Mouse (Mus musculus): ENCODE data around the gene Dapk2. TPM values are rescaled to one million over a fixed set of nuclear protein-coding genes. Genes with fewer than 3 reads are reported as not detected.
A peak's percentile ranks its signal among the peaks of the same experiment; 100 is the strongest.

Dapk2 gene
- polyA plus RNA-seq, 1 experiment = 0.30 TPM

DNA sequence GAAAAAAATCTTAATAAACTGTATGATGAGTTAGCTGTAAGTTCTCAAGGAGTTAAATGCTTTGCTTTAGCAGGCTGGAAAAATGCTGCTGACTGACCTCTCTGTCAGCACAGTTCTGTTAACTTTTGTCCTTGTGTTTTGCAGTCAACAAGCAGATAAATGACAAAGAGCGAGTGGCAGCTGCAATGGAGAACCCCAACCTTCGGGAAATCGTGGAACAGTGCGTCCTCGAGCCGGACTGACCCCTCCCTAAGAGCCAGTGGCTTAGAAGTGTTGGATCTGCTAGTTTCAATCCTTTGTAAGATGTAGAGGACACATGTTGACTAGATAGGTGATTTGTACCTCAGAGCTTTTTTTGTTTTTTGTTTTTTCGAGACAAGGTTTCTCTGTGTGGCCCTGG is 19.8 kb upstream of the Dapk2 start:
- Histone ChIP-seq H3K4me3 (ENCODE audit: insufficient read depth, low read length) (no peak overlapping the region), H3K27ac (ENCODE audit: insufficient read depth, low read length) (no peak overlapping the region), H3K4me1 (ENCODE audit: control insufficient read depth, insufficient read depth, low read length) (no peaks in the 10 kb centered on the region)
- TF ChIP-seq POLR2A (IDR thresholded peaks at IDR 0.05; ENCODE audit: low read depth, low read length) (no peak), CTCF (IDR thresholded peaks at IDR 0.05; ENCODE audit: borderline replicate concordance, insufficient read depth, low read length) (no peak)

DNA sequence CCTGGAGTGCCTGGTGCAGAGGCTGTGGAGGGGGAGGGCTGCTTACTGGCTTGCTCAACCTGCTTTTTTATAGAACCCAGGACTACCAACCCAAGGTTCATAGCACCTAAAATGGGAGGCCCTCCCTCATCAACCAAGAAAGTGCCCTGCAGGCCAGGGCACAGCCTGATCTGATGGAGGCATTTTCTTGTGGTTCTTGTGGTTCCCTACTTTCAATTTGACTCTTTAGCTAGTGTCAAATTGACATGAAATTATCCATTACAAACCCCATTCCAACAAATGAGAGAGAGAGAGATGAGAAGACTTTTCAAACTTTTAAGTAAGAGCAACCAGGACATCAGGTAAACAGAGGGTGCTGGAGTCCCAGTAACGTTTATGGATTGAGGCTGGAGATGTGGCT is 15.8 kb upstream of the Dapk2 start:
- H3K4me3 ChIP-seq (ENCODE audit: insufficient read depth, low read length) = no peak overlapping the region
- no peaks in the 10 kb centered on the region for H3K4me1 ChIP-seq (ENCODE audit: control insufficient read depth, insufficient read depth, low read length)
- H3K27ac ChIP-seq (ENCODE audit: insufficient read depth, low read length) = no peak overlapping the region
- TF ChIP-seq CTCF (IDR thresholded peaks at IDR 0.05; ENCODE audit: borderline replicate concordance, insufficient read depth, low read length) (no peak), POLR2A (IDR thresholded peaks at IDR 0.05; ENCODE audit: low read depth, low read length) (no peak)

DNA sequence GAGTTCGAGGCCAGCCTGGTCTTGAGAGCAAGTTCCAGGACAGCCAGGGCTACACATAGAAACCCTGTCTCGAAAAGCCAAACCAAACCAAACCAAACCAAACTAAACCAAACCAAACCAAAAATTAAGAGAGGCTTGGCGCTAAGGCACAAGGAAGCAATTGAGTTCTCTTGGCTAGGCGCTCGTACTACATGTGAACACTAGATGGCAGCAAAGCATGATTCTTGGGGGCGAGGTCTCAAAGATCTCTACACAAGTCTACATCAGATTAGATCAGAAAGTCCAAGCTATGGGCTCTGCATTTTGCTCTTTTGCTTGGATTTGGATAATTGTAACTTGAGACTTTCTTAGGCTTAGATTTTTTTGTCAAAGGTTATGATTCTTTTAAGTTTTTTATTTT is 13.8 kb upstream of the Dapk2 start:
- Histone ChIP-seq H3K4me1 (ENCODE audit: control insufficient read depth, insufficient read depth, low read length) (no peaks in the 10 kb centered on the region), H3K27ac (ENCODE audit: insufficient read depth, low read length) (no peak overlapping the region), H3K4me3 (ENCODE audit: insufficient read depth, low read length) (no peak overlapping the region)
- peak; percentile 20; the same call in 1 of the 2 replicates for TF ChIP-seq CTCF (IDR thresholded peaks at IDR 0.05; ENCODE audit: borderline replicate concordance, insufficient read depth, low read length)
- TF ChIP-seq POLR2A (IDR thresholded peaks at IDR 0.05; ENCODE audit: low read depth, low read length) = no peak

DNA sequence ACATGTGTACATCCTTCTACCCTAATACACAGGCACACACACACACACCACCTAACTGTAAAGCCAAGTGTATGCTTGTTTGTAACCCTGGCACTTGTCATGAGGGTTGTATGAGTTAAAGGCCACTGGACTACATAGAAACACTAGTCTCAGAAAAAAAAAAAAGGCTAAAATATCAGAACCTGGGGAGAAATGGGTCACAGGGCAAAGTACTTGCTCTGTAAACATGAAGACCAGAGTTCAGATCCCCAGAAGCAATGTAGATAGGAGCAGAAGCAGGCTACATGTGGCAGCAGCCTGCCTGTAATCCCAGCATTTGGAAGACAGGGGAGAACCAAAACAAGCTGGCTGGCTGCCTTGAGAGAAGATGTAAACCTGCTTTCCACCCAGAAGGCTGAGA is 11.9 kb upstream of the Dapk2 start:
- Histone ChIP-seq H3K4me3 (ENCODE audit: insufficient read depth, low read length) (no peak overlapping the region), H3K27ac (ENCODE audit: insufficient read depth, low read length) (no peak overlapping the region), H3K4me1 (ENCODE audit: control insufficient read depth, insufficient read depth, low read length) (no peaks in the 10 kb centered on the region)
- no peak for TF ChIP-seq CTCF (IDR thresholded peaks at IDR 0.05; ENCODE audit: borderline replicate concordance, insufficient read depth, low read length)
- TF ChIP-seq POLR2A (IDR thresholded peaks at IDR 0.05; ENCODE audit: low read depth, low read length) = no peak

DNA sequence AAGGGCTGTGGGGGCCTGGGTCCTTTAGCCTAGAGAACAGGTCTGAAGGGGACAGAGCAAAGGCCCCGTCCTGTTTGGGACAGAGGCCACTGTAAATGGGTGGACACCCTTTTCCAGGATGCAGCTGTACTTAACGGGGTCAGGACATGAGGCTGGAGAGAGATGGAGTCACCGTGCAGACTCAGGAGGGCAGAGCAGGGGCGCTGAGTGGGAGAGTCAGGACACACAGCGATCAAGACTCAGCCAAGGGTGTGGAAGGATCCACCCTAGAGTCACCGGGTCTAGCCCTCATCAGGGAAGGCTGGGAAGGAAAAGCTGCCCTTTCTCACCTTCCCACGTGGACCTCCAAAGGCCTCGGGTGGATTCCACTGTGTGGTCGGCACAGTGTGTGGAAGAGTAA is 6.0 kb upstream of the Dapk2 start:
- Histone ChIP-seq H3K4me1 (ENCODE audit: control insufficient read depth, insufficient read depth, low read length) (no peaks in the 10 kb centered on the region), H3K4me3 (ENCODE audit: insufficient read depth, low read length) (no peak overlapping the region), H3K27ac (ENCODE audit: insufficient read depth, low read length) (no peak overlapping the region)
- no peak for TF ChIP-seq POLR2A (IDR thresholded peaks at IDR 0.05; ENCODE audit: low read depth, low read length)
- no peak for TF ChIP-seq CTCF (IDR thresholded peaks at IDR 0.05; ENCODE audit: borderline replicate concordance, insufficient read depth, low read length)

DNA sequence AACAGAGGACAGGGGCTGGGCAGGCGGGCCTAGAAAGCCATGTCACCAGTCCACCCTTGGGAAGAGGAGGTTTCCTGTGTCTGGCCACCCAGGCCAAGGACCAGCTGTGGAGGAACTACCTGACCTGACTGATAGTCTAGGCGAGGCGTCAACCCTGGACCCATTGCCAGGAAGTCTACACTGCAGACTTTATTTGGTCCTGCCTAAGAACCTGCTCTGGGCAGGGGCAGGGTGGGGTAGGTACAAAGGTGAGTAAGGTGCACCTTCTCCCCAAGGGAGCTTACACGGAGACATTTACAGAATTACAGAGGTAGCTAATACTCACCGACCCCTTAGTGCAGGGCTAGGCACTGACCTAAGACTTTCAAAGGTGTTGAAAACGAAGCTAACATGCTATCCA is 4.4 kb upstream of the Dapk2 start:
- Histone ChIP-seq H3K4me1 (ENCODE audit: control insufficient read depth, insufficient read depth, low read length) (no peaks in the 10 kb centered on the region), H3K27ac (ENCODE audit: insufficient read depth, low read length) (no peak overlapping the region), H3K4me3 (ENCODE audit: insufficient read depth, low read length) (no peak overlapping the region)
- TF ChIP-seq CTCF (IDR thresholded peaks at IDR 0.05; ENCODE audit: borderline replicate concordance, insufficient read depth, low read length) = no peak
- no peak for TF ChIP-seq POLR2A (IDR thresholded peaks at IDR 0.05; ENCODE audit: low read depth, low read length)

DNA sequence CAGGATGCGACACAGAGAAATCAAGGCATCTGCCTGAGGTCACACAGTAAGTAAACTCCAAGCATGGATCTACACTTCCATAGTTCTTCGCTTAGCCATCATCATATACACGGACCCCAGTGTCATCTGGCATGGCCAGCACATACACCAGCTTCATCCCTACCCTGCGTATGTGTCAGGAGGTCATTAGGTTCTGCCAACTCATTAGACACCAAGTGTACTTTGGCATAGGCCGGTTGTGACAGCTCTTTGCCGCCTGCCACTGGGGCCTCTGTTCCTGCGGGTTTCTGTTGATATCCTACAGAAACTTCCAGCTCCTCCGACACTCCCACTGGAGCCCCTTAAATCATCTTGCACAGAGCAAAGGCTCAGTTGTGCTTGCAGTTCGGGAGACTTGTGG is 4.0 kb upstream of the Dapk2 start:
- Histone ChIP-seq H3K4me1 (ENCODE audit: control insufficient read depth, insufficient read depth, low read length) (no peaks in the 10 kb centered on the region), H3K4me3 (ENCODE audit: insufficient read depth, low read length) (no peak overlapping the region), H3K27ac (ENCODE audit: insufficient read depth, low read length) (no peak overlapping the region)
- no peak for TF ChIP-seq POLR2A (IDR thresholded peaks at IDR 0.05; ENCODE audit: low read depth, low read length)
- TF ChIP-seq CTCF (IDR thresholded peaks at IDR 0.05; ENCODE audit: borderline replicate concordance, insufficient read depth, low read length) = no peak

DNA sequence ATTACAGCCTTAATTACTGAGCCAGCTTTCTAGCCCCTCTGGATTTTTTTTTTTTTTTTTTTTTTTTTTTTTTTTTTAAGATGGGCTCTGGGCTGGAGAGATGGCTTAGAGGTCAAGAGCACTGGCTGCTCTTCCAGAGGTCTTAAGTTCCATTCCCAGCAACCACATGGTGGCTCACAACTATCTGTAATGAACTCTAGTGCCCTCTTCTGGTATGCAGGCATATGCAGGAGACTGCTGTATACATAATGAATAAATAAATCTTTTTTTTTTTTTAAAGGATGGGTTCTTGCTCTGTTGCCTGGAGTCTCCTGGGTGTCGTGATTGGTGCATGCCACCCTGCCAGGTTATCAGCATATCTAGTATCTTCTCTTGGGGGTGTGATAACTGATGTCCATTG is 2.5 kb upstream of the Dapk2 start:
- H3K4me3 ChIP-seq (ENCODE audit: insufficient read depth, low read length) = no peak overlapping the region
- no peak overlapping the region for H3K27ac ChIP-seq (ENCODE audit: insufficient read depth, low read length)
- TF ChIP-seq POLR2A (IDR thresholded peaks at IDR 0.05; ENCODE audit: low read depth, low read length) (no peak), CTCF (IDR thresholded peaks at IDR 0.05; ENCODE audit: borderline replicate concordance, insufficient read depth, low read length) (no peak)
- no peaks in the 10 kb centered on the region for H3K4me1 ChIP-seq (ENCODE audit: control insufficient read depth, insufficient read depth, low read length)

DNA sequence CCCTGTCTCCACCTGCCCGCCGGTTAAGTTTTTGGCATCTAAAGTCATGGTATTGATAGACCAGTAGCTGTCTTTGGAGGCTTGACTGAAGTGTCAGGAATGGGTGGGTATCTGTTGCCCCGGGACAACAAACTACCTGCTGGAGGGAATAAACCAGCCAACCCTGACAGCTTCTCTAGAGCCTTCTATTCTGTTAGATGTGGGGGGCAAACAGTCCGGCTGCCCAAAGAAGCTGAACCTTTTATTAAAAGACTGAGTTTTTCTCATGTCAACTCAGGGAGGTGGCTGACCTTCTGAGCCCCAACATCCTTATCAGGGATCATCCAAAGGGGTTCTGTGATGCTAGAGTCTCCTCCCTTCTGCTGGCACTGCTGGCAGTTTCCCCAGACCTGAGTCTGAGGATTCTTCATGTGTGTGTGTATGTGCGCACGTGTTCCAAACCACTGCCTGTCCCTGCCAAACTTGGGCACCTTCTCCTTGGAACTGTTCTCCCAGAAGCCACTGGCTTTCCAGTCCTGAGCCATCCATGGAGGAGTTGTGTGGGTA is 935 bp downstream of the Dapk2 start:
- TF ChIP-seq CTCF (IDR thresholded peaks at IDR 0.05; ENCODE audit: borderline replicate concordance, insufficient read depth, low read length) = no peak
- Histone ChIP-seq H3K4me3 (ENCODE audit: insufficient read depth, low read length) (no peak overlapping the region), H3K4me1 (ENCODE audit: control insufficient read depth, insufficient read depth, low read length) (no peaks in the 10 kb centered on the region), H3K27ac (ENCODE audit: insufficient read depth, low read length) (no peak overlapping the region)

DNA sequence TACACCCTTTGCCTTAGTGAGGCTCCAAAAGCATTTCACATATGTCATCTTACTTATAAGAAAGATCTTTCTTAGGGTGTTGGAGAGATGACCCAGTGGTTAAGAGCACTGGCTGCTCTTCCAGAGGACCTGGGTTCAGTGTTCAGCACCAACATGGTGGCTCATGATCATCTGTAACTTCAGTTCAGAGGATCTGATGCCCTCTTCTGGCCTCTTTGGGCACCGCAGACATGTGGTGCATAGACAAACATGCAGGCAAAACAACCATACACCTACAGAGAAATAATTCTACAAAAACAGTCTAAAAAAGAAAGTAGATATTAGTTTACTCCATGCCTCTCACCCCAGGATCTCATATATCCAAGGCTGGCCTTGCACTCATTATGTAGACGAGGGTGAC is 2.1 kb downstream of the Dapk2 start:
- H3K27ac ChIP-seq (ENCODE audit: insufficient read depth, low read length) = no peak overlapping the region
- TF ChIP-seq POLR2A (IDR thresholded peaks at IDR 0.05; ENCODE audit: low read depth, low read length) (no peak), CTCF (IDR thresholded peaks at IDR 0.05; ENCODE audit: borderline replicate concordance, insufficient read depth, low read length) (no peak)
- no peaks in the 10 kb centered on the region for H3K4me1 ChIP-seq (ENCODE audit: control insufficient read depth, insufficient read depth, low read length)
- H3K4me3 ChIP-seq (ENCODE audit: insufficient read depth, low read length) = no peak overlapping the region

DNA sequence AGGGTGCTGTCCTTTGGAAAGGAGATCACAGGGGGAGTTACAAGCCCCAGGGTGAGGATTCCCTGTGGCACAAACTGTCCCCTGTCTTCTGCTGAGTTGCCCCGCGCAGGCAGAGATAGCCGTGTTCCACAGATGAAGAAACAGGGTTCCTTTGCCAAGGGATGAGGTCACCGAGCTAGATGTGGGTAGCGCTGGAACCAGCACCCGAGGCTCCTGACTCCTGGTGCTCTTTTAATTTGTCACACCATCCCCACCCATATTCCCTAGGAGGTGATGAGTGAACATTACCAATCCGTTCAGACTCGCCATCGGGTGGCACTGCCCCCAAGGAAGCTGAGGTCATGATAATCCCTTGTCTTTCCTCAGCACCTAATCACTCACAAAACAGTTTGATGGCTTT is 5.0 kb downstream of the Dapk2 start:
- H3K27ac ChIP-seq (ENCODE audit: insufficient read depth, low read length) = no peak overlapping the region
- TF ChIP-seq CTCF (IDR thresholded peaks at IDR 0.05; ENCODE audit: borderline replicate concordance, insufficient read depth, low read length) (no peak), POLR2A (IDR thresholded peaks at IDR 0.05; ENCODE audit: low read depth, low read length) (no peak)
- H3K4me1 ChIP-seq (ENCODE audit: control insufficient read depth, insufficient read depth, low read length) = no peaks in the 10 kb centered on the region
- no peak overlapping the region for H3K4me3 ChIP-seq (ENCODE audit: insufficient read depth, low read length)
